Mouse (Mus musculus) adipocyte (in vitro differentiated cells): ENCODE results near the gene Klk1b22.
"Not testable (repeated sequence)": the region's sequence is repeated elsewhere in the genome, so short reads cannot be mapped to it uniquely, and the experiment has no call there.

ENCODE experiments used
- DNase-seq: peaks from one replicate; pipeline ENCODE4 v3.0.0-alpha.2; 2016; ENCODE audit warnings: low spot score

Klk1b22 gene

GRCm38 (mm10) chr7:44112373-44112772, at the start of gene Klk1b22:
Klk1b22 (plus strand) TSS chr7:44112673.
- no peak for DNase-seq

- no peak for DNase-seq
These were observed 40.4 kb upstream of the Klk1b22 start for GRCm38 (mm10) chr7:44072117-44072516.

GRCm38 (mm10) chr7:44077703-44078102, 34.8 kb upstream of the Klk1b22 start:
- no peak for DNase-seq

- no peak for DNase-seq
These were observed 16.4 kb upstream of the Klk1b22 start for GRCm38 (mm10) chr7:44096111-44096510.

GRCm38 (mm10) chr7:44102028-44102427, 10.4 kb upstream of the Klk1b22 start, which contains the start of gene Klk1b21:
Klk1b21 (plus strand) TSS chr7:44102328.
- DNase-seq: not testable (repeated sequence)

- no peak for DNase-seq
These were observed 11.0 kb downstream of the Klk1b22 start for GRCm38 (mm10) chr7:44123445-44123844.

GRCm38 (mm10) chr7:44136467-44136866, 24.0 kb downstream of the Klk1b22 start, which contains the start of gene Klk1b16:
Klk1b16 (plus strand) TSS chr7:44136767.
- DNase-seq: no peak
